Mouse (Mus musculus): Measurements from ENCODE around the gene Stfa1.
"Not testable (repeated sequence)": the region's sequence is repeated elsewhere in the genome, so short reads cannot be mapped to it uniquely, and the experiment has no call there.

Gene Stfa1

GRCm38 (mm10) chr16:36276796-36277195, at the start of gene Stfa1:
Stfa1 (plus strand) TSS chr16:36276951.
- DNase-seq (ENCODE audit: low read depth, low spot score) = not testable (repeated sequence)

- not testable (repeated sequence) for DNase-seq (ENCODE audit: low read depth, low spot score)
Observed at GRCm38 (mm10) chr16:36260585-36260984, 16.2 kb upstream of the Stfa1 start.

GRCm38 (mm10) chr16:36289140-36289539, 12.4 kb downstream of the Stfa1 start:
- no peak for DNase-seq (ENCODE audit: low read depth, low spot score)

- DNase-seq (ENCODE audit: low read depth, low spot score) = no peak
Observed at GRCm38 (mm10) chr16:36307631-36308030, 30.9 kb downstream of the Stfa1 start.

GRCm38 (mm10) chr16:36316111-36316510, 39.4 kb downstream of the Stfa1 start:
- not testable (repeated sequence) for DNase-seq (ENCODE audit: low read depth, low spot score)

GRCm38 (mm10) chr16:36319286-36319685, 42.5 kb downstream of the Stfa1 start:
- DNase-seq (ENCODE audit: low read depth, low spot score) = no peak

- no peak for DNase-seq (ENCODE audit: low read depth, low spot score)
Observed at GRCm38 (mm10) chr16:36334232-36334631, 57.5 kb downstream of the Stfa1 start, which contains the start of gene BC117090. BC117090 (minus strand) TSS chr16:36334332.

Measured in retina, postnatal 7 days (tissue).